Mouse (Mus musculus): Measurements from ENCODE around the gene Cnot11. TPM values are rescaled to one million over a fixed set of nuclear protein-coding genes. Genes with fewer than 3 reads are reported as not detected.

The Cnot11 gene
- polyA plus RNA-seq, 1 experiment from 2014 or later = 23.6 TPM

Other genes starting within 250 kb of the Cnot11 start
- 441 and 528 TPM in 2 replicates for gene Rpl31, start 167.2 kb upstream of the Cnot11 start, polyA plus RNA-seq (2014; fragmentation: Nextera tagmentation; extraction: Ambion mirVana)
- 13.2 and 14.7 TPM in 2 replicates for gene Tbc1d8, start 56.2 kb upstream of the Cnot11 start, polyA plus RNA-seq (2014; fragmentation: Nextera tagmentation; extraction: Ambion mirVana)
- 21.1 and 22.1 TPM in 2 replicates for gene Rnf149, start 42.4 kb downstream of the Cnot11 start, polyA plus RNA-seq (2014; fragmentation: Nextera tagmentation; extraction: Ambion mirVana)
- gene Creg2, start 116.5 kb downstream of the Cnot11 start, polyA plus RNA-seq (2014; fragmentation: Nextera tagmentation; extraction: Ambion mirVana) = 0.03 and 0.05 TPM in 2 replicates
- gene Rfx8, start 186.0 kb downstream of the Cnot11 start, polyA plus RNA-seq (2014; fragmentation: Nextera tagmentation; extraction: Ambion mirVana) = 1.1 and 1.7 TPM in 2 replicates